Mouse (Mus musculus) C2C12 (cell line): Measurements from ENCODE around the gene Rarb.

Experiments used
- CEBPB ChIP-seq: IDR thresholded peaks from one replicate; pipeline ENCODE4 v1.6.1; 2011; ENCODE audit warnings: low read depth, mild to moderate bottlenecking, control low read depth, moderate library complexity
- CTCF ChIP-seq: IDR thresholded peaks from one replicate; pipeline ENCODE4 v1.5.1; 2011; ENCODE audit not compliant: control insufficient read depth, insufficient read depth, insufficient read length
- MYOD1 ChIP-seq: IDR thresholded peaks from one replicate; pipeline ENCODE4 v1.6.1; 2011; ENCODE audit warnings: low read depth; ENCODE audit not compliant: control insufficient read depth, insufficient read length

- TF ChIP-seq CTCF (no peak), MYOD1 (no peak), CEBPB (no peak)
Observed at GRCm38 (mm10) chr14:16517958-16518357, 301.0 kb downstream of the Rarb start.
